Mouse (Mus musculus) liver, embryonic 14.5 days (tissue): ENCODE measurements around the gene Phtf2.

Experiments used
- CTCF ChIP-seq: IDR thresholded peaks from 2 replicates; pipeline ENCODE4 v1.5.1; 2016; ENCODE audit warnings: antibody characterized with exemption, low read depth, control low read depth
- EP300 ChIP-seq: IDR thresholded peaks from 2 replicates; pipeline ENCODE4 v1.6.1; 2016; ENCODE audit warnings: antibody characterized with exemption, low read depth

- TF ChIP-seq CTCF (no peak), EP300 (no peak)
Observed at GRCm38 (mm10) chr5:20858404-20858803, 23.5 kb downstream of the Phtf2 start.
